Mouse (Mus musculus) E14TG2a.4 (cell line): Measurements from ENCODE around the gene Noto.
A peak's percentile ranks its signal among the peaks of the same experiment; 100 is the strongest.

Experiments used
- CTCF ChIP-seq: conservative IDR thresholded peaks from 2 replicates; pipeline ENCODE4 v1.5.1; 2014; ENCODE audit warnings: low read length
- NANOG ChIP-seq: IDR thresholded peaks from 2 replicates; pipeline ENCODE4 v1.6.1; 2014; ENCODE audit warnings: borderline replicate concordance, low read length, mixed read lengths
- POU5F1 ChIP-seq: IDR thresholded peaks from 2 replicates; pipeline ENCODE4 v1.6.1; 2014; ENCODE audit warnings: low read length, borderline replicate concordance

GRCm38 (mm10) chr6:85397165-85397564 lies 26.5 kb upstream of the Noto start:
- TF ChIP-seq CTCF (peak; percentile 49), NANOG (no peak), POU5F1 (no peak)
